Mouse (Mus musculus): ENCODE measurements around the gene Abcd4.

Abcd4 gene

GRCm38 (mm10) chr12:84571466-84572340 is 45.5 kb downstream of the Abcd4 start:
- DNase-seq = no peak

GRCm38 (mm10) chr12:84570694-84571415 is 46.4 kb downstream of the Abcd4 start:
- DNase-seq = no peak

- DNase-seq = no peak
Observed at GRCm38 (mm10) chr12:84569976-84570693, 47.1 kb downstream of the Abcd4 start.

- DNase-seq = no peak
Observed at GRCm38 (mm10) chr12:84569336-84569970, 47.8 kb downstream of the Abcd4 start, which contains the start of gene Vsx2. Gene Vsx2, plus strand, starts transcription at chr12:84569762.

- DNase-seq = no peak
Observed at GRCm38 (mm10) chr12:84567576-84567975, 49.6 kb downstream of the Abcd4 start.

GRCm38 (mm10) chr12:84562558-84562957 is 54.7 kb downstream of the Abcd4 start:
- DNase-seq = no peak

- DNase-seq = no peak
Observed at GRCm38 (mm10) chr12:84555218-84555617, 62.0 kb downstream of the Abcd4 start.
